Mouse (Mus musculus): Measurements from ENCODE around the gene 4930524N10Rik. TPM values are rescaled to one million over a fixed set of nuclear protein-coding genes. Genes with fewer than 3 reads are reported as not detected.

The 4930524N10Rik gene
- total RNA-seq (2021) = not detected
- long read RNA-seq, experiment 1 = 0 reads
- long read RNA-seq, experiment 2 = 0 reads

- intact Hi-C loops (cut with DNase I) = no loop called here
- no peak for DNase-seq
Measured at GRCm38 (mm10) chrX:154343292-154343691, at the start of gene 4930524N10Rik. TSS of gene 4930524N10Rik (minus strand) at chrX:154343392.

- intact Hi-C loops (cut with DNase I) = no loop called here
Measured at GRCm38 (mm10) chrX:154350042-154350441, 6.8 kb upstream of the 4930524N10Rik start.

GRCm38 (mm10) chrX:154349302-154350041, 6.3 kb upstream of the 4930524N10Rik start:
- intact Hi-C loops (cut with DNase I) = no loop called here
- no peak for DNase-seq

More at GRCm38 (mm10) chrX:154350042-154350441, 6.8 kb upstream of the 4930524N10Rik start:
- DNase-seq = no peak

GRCm38 (mm10) chrX:154347933-154348332, 4.7 kb upstream of the 4930524N10Rik start:
- intact Hi-C loops (cut with DNase I) = no loop called here
- DNase-seq = no peak

Other genes starting within 250 kb of the 4930524N10Rik start
- not detected for gene Gm15140, start 222.7 kb downstream of the 4930524N10Rik start, total RNA-seq (2021)
- not detected for gene Samt4, start 138.6 kb upstream of the 4930524N10Rik start, total RNA-seq (2021)
- not detected for gene Samt2, start 236.0 kb upstream of the 4930524N10Rik start, total RNA-seq (2021)

All from heart, postnatal 14 days (tissue).